ENCODE assay signal across 34 mouse cellular contexts in genomic region chr14:34359676-34360244, GRCm38 (mm10). TPM values are rescaled to one million over a fixed set of nuclear protein-coding genes. Genes with fewer than 3 reads are reported as not detected.
DNase-seq lines count a peak whose midpoint lies in the region; ATAC-seq and TF ChIP-seq lines count a peak whose summit lies in the region.
"Had no signal": no experiment of that assay in that cellular context is flagged by ENCODE, and none has a peak within 500 bp of the region (broad histone marks: within the 10 kb centered on the region; RNA-seq: fewer than 3 reads in every experiment).

No protein-coding gene starts in this region.

- WGBS in liver, postnatal 0 days (ENCODE audit: insufficient replicate concordance): 44% methylated on average over 5 of the region's 5 CpGs
- WGBS in liver, embryonic 11.5 days: 48% methylated on average over 5 of the region's 5 CpGs
- 62% methylated on average over 5 of the region's 5 CpGs for WGBS in cerebellum, adult 2 months

- no peak for TF ChIP-seq POLR2A in ES-Bruce4 (IDR thresholded peaks at IDR 0.05; ENCODE audit: insufficient read depth, low read length)
- no peak for TF ChIP-seq POLR2A in cerebellum, adult 2 months (IDR thresholded peaks at IDR 0.05; ENCODE audit: borderline replicate concordance, insufficient read depth, low read length)

- H3K27ac ChIP-seq in liver, postnatal 0 days (ENCODE audit: low read depth): peak overlapping the region; percentile 29; the same call in 1 of the 2 replicates
- H3K27ac ChIP-seq in liver, embryonic 11.5 days (ENCODE audit: low read depth, low read length): no peak overlapping the region
- peak overlapping the region; percentile 100 for H3K27ac ChIP-seq in ES-Bruce4 (ENCODE audit: insufficient read depth, low read length)
- no peak overlapping the region for H3K27ac ChIP-seq in cerebellum, adult 2 months (ENCODE audit: insufficient read depth, low read length)
- H3K27ac ChIP-seq: forebrain, embryonic 10.5 days; forebrain, embryonic 13.5 days; heart, adult 2 months; heart, embryonic 10.5 days; heart, embryonic 13.5 days; hindbrain, embryonic 14.5 days; hindbrain, postnatal 0 days had no signal

- no peaks in the 10 kb centered on the region for H3K9me3 ChIP-seq in liver, postnatal 0 days (ENCODE audit: low read length)
- no peaks in the 10 kb centered on the region for H3K9me3 ChIP-seq in liver, embryonic 11.5 days (ENCODE audit: control insufficient read depth, low read length)
- no peaks in the 10 kb centered on the region for H3K9me3 ChIP-seq in ES-Bruce4 (replicated peaks; ENCODE audit: control insufficient read depth, insufficient read depth, low read length, poor library complexity, severe bottlenecking)
- H3K9me3 ChIP-seq: forebrain, embryonic 10.5 days; forebrain, embryonic 13.5 days; heart, embryonic 10.5 days; heart, embryonic 13.5 days had no signal

- peaks cover 28% of the 10 kb centered on the region for H3K4me1 ChIP-seq in liver, postnatal 0 days (ENCODE audit: insufficient read depth)
- H3K4me1 ChIP-seq in liver, embryonic 11.5 days (replicated peaks; ENCODE audit: control insufficient read depth, insufficient read depth, low read length): peaks cover 8% of the 10 kb centered on the region
- H3K4me1 ChIP-seq in ES-Bruce4 (ENCODE audit: control insufficient read depth, insufficient read depth, low read length): peaks cover 18% of the 10 kb centered on the region
- peaks cover 2% of the 10 kb centered on the region; the same call in 1 of the 2 replicates for H3K4me1 ChIP-seq in cerebellum, adult 2 months (ENCODE audit: control insufficient read depth, insufficient read depth, low read length)

- H3K9ac ChIP-seq in liver, postnatal 0 days (replicated peaks): no peak overlapping the region
- no peak overlapping the region for H3K9ac ChIP-seq in liver, embryonic 11.5 days (ENCODE audit: low read depth, low read length)
- peak overlapping the region; percentile 54 for H3K9ac ChIP-seq in ES-Bruce4 (ENCODE audit: low read depth, poor library complexity, severe bottlenecking)
- H3K9ac ChIP-seq: forebrain, embryonic 13.5 days; heart, embryonic 13.5 days; hindbrain, embryonic 14.5 days had no signal

- H3K4me3 ChIP-seq in liver, postnatal 0 days (ENCODE audit: low read depth, low read length): no peak overlapping the region
- no peak overlapping the region for H3K4me3 ChIP-seq in liver, embryonic 11.5 days (ENCODE audit: low read depth, low read length)
- 0 out of 2 replicates have a peak overlapping the region, but pooled peaks have one; percentile 14 for H3K4me3 ChIP-seq in ES-Bruce4 (ENCODE audit: low read depth, low read length)
- H3K4me3 ChIP-seq in cerebellum, adult 2 months (replicated peaks; ENCODE audit: insufficient read depth, low read depth, low read length): no peak overlapping the region
- H3K4me3 ChIP-seq: forebrain, embryonic 10.5 days; forebrain, embryonic 13.5 days; heart, adult 2 months; heart, embryonic 10.5 days; heart, embryonic 13.5 days had no signal

- no peak overlapping the region for H3K4me2 ChIP-seq in liver, postnatal 0 days (ENCODE audit: low read depth, low read length)
- no peak overlapping the region for H3K4me2 ChIP-seq in liver, embryonic 11.5 days
- H3K4me2 ChIP-seq: forebrain, embryonic 13.5 days; heart, embryonic 13.5 days; hindbrain, embryonic 14.5 days had no signal

- H3K27me3 ChIP-seq in liver, postnatal 0 days (ENCODE audit: insufficient read depth, low read length): no peaks in the 10 kb centered on the region
- 0 out of 2 replicates have a peak, but pooled peaks cover 2% of the 10 kb centered on the region for H3K27me3 ChIP-seq in liver, embryonic 11.5 days (replicated peaks; ENCODE audit: control insufficient read depth, insufficient read depth, low read length)
- H3K27me3 ChIP-seq in ES-Bruce4 (ENCODE audit: control insufficient read depth, insufficient read depth, low read length, poor library complexity, severe bottlenecking): no peaks in the 10 kb centered on the region
- no peaks in the 10 kb centered on the region for H3K27me3 ChIP-seq in cerebellum, adult 2 months (ENCODE audit: control insufficient read depth, insufficient read depth, low read length)
- H3K27me3 ChIP-seq: CH12.LX had no signal

- no peak for ATAC-seq in liver, postnatal 0 days
- no peak for ATAC-seq in liver, embryonic 11.5 days (replicated peaks; ENCODE audit: low FRiP score)
- ATAC-seq: forebrain, embryonic 13.5 days; forebrain, embryonic 16.5 days; hindbrain, postnatal 0 days; inflammation-experienced regulatory T-cells, adult 6 months; intestine, embryonic 16.5 days had no signal

- no peak for TF ChIP-seq CTCF in liver, postnatal 0 days (IDR thresholded peaks at IDR 0.05; ENCODE audit: low read depth)
- TF ChIP-seq CTCF in ES-Bruce4 (IDR thresholded peaks at IDR 0.05; ENCODE audit: low read depth, low read length): no peak
- TF ChIP-seq CTCF in cerebellum, adult 2 months (IDR thresholded peaks at IDR 0.05; ENCODE audit: borderline replicate concordance, insufficient read depth, low read depth, low read length): no peak

- no peak for TF ChIP-seq EP300 in liver, postnatal 0 days (IDR thresholded peaks at IDR 0.05; ENCODE audit: low read depth)
- peak; percentile 90 for TF ChIP-seq EP300 in ES-Bruce4 (IDR thresholded peaks at IDR 0.05; ENCODE audit: insufficient read depth, low read depth, low read length)

- H3K36me3 ChIP-seq in liver, postnatal 0 days (replicated peaks; ENCODE audit: insufficient read depth, low read length): no peaks in the 10 kb centered on the region
- no peaks in the 10 kb centered on the region for H3K36me3 ChIP-seq in liver, embryonic 11.5 days (ENCODE audit: control insufficient read depth, insufficient read depth, low read length)
- H3K36me3 ChIP-seq in ES-Bruce4 (ENCODE audit: control insufficient read depth, insufficient read depth, low read length, poor library complexity, severe bottlenecking): no peaks in the 10 kb centered on the region
- H3K36me3 ChIP-seq: forebrain, embryonic 10.5 days; heart, embryonic 10.5 days; heart, embryonic 13.5 days had no signal

- DNase-seq in liver, postnatal 0 days: no peak
- no peak for DNase-seq in liver, embryonic 11.5 days (ENCODE audit: low spot score)
- peak; percentile 99 for DNase-seq in R1 (ENCODE audit: low read depth, low spot score)
- no peak for DNase-seq in adrenal gland, postnatal 14 days
- DNase-seq in cerebellum, adult 2 months: no peak
- DNase-seq: adrenal gland, postnatal 25 days; B cell, adult 2 months; cerebellum, adult 11-12 months; cerebellum, adult 9-10 months; cerebellum, postnatal 14 days; gastrocnemius, postnatal 10 days; gastrocnemius, postnatal 36 days; heart, adult 2 months; heart, postnatal 14 days; heart, postnatal 4 days had no signal

RNA-seq across cellular contexts. Expression of gene Fam25c, which starts 4.5 kb away (rescaled TPM):
- 5.8 and 5.9 TPM in 2 replicates for polyA plus RNA-seq in liver, postnatal 0 days (2015; fragmentation: Nextera tagmentation; extraction: Ambion mirVana)
- 0.66 TPM in 1 of 2 replicates, not detected in the other for polyA plus RNA-seq in liver, embryonic 11.5 days (2014; fragmentation: Nextera tagmentation; extraction: Ambion mirVana)
- 3.5 and 5.7 TPM in 2 replicates for polyA plus RNA-seq in ES-Bruce4 (2011; ENCODE audit: insufficient read depth, insufficient read length, low read depth, missing spikeins)
- total RNA-seq in adrenal gland, postnatal 14 days (2021): 4.0 TPM in 1 of 2 replicates, not detected in the other
- not detected in 2 replicates for polyA plus RNA-seq in cerebellum, adult 2 months (2012; rRNA removed)
- total RNA-seq: adrenal gland, adult 18-20 months; adrenal gland, postnatal 25 days; CH12.LX; gastrocnemius, adult 18-20 months; gastrocnemius, postnatal 10 days; gastrocnemius, postnatal 36 days; granulocyte monocyte progenitor cell, adult 5-6 weeks; heart, adult 2 months; heart, postnatal 14 days; heart, postnatal 4 days; hindbrain, postnatal 0 days; MEL had no signal
- polyA plus RNA-seq: brain, embryonic 14.5 days; embryonic facial prominence, embryonic 11.5 days; forebrain, embryonic 10.5 days; forebrain, embryonic 13.5 days; forebrain, embryonic 16.5 days; heart, adult 2 months; heart, embryonic 10.5 days; heart, embryonic 13.5 days; heart, embryonic 16.5 days; hindbrain, embryonic 11.5 days; hindbrain, embryonic 14.5 days; hindbrain, postnatal 0 days; inflammation-experienced regulatory T-cells, adult 6 months; intestine, embryonic 16.5 days had no signal

RNA-seq across cellular contexts. Expression of gene Sncg, which starts 14.8 kb away (rescaled TPM):
- polyA plus RNA-seq in liver, postnatal 0 days (2015; fragmentation: Nextera tagmentation; extraction: Ambion mirVana): 0.34 and 0.72 TPM in 2 replicates
- 1.6 and 1.8 TPM in 2 replicates for polyA plus RNA-seq in liver, embryonic 11.5 days (2014; fragmentation: Nextera tagmentation; extraction: Ambion mirVana)
- polyA plus RNA-seq in ES-Bruce4 (2011; ENCODE audit: insufficient read depth, insufficient read length, low read depth, missing spikeins): 2.2 and 3.2 TPM in 2 replicates
- total RNA-seq in adrenal gland, postnatal 14 days (2021): 17.4 and 33.4 TPM in 2 replicates
- 132 and 163 TPM in 2 replicates for polyA plus RNA-seq in cerebellum, adult 2 months (2012; rRNA removed)
- total RNA-seq: granulocyte monocyte progenitor cell, adult 5-6 weeks; MEL had no signal
- polyA plus RNA-seq: inflammation-experienced regulatory T-cells, adult 6 months had no signal

RNA-seq across cellular contexts. Expression of gene Mmrn2, which starts 15.5 kb away (rescaled TPM):
- polyA plus RNA-seq in liver, postnatal 0 days (2015; fragmentation: Nextera tagmentation; extraction: Ambion mirVana): 3.2 and 3.3 TPM in 2 replicates
- 5.3 and 6.2 TPM in 2 replicates for polyA plus RNA-seq in liver, embryonic 11.5 days (2014; fragmentation: Nextera tagmentation; extraction: Ambion mirVana)
- 1.3 and 1.7 TPM in 2 replicates for polyA plus RNA-seq in ES-Bruce4 (2011; ENCODE audit: insufficient read depth, insufficient read length, low read depth, missing spikeins)
- total RNA-seq in adrenal gland, postnatal 14 days (2021): 34.2 and 35.1 TPM in 2 replicates
- 2.4 and 3.6 TPM in 2 replicates for polyA plus RNA-seq in cerebellum, adult 2 months (2012; rRNA removed)
- total RNA-seq: CH12.LX; granulocyte monocyte progenitor cell, adult 5-6 weeks had no signal

RNA-seq across cellular contexts. Expression of gene Glud1, which starts 49.2 kb away (rescaled TPM):
- polyA plus RNA-seq in liver, postnatal 0 days (2015; fragmentation: Nextera tagmentation; extraction: Ambion mirVana): 159 and 163 TPM in 2 replicates
- 182 and 192 TPM in 2 replicates for polyA plus RNA-seq in liver, embryonic 11.5 days (2014; fragmentation: Nextera tagmentation; extraction: Ambion mirVana)
- polyA plus RNA-seq in ES-Bruce4 (2011; ENCODE audit: insufficient read depth, insufficient read length, low read depth, missing spikeins): 285 and 305 TPM in 2 replicates
- 217 and 322 TPM in 2 replicates for total RNA-seq in adrenal gland, postnatal 14 days (2021)
- 192 and 196 TPM in 2 replicates for polyA plus RNA-seq in cerebellum, adult 2 months (2012; rRNA removed)

RNA-seq across cellular contexts. Expression of gene Shld2, which starts 49.5 kb away (rescaled TPM):
- 10.7 and 13.6 TPM in 2 replicates for polyA plus RNA-seq in liver, postnatal 0 days (2015; fragmentation: Nextera tagmentation; extraction: Ambion mirVana)
- 10.5 and 15.4 TPM in 2 replicates for polyA plus RNA-seq in liver, embryonic 11.5 days (2014; fragmentation: Nextera tagmentation; extraction: Ambion mirVana)
- 26.7 and 32.5 TPM in 2 replicates for polyA plus RNA-seq in ES-Bruce4 (2011; ENCODE audit: insufficient read depth, insufficient read length, low read depth, missing spikeins)
- 12.2 and 13.0 TPM in 2 replicates for total RNA-seq in adrenal gland, postnatal 14 days (2021)
- polyA plus RNA-seq in cerebellum, adult 2 months (2012; rRNA removed): 4.3 and 4.5 TPM in 2 replicates

Comparison
In these comparisons a context has a peak if more than half of its experiments do, and no peak if none do; other contexts are left out.
1. H3K27ac ChIP-seq: peak in liver, postnatal 0 days (single experiment) and ES-Bruce4 (single experiment); none in liver, embryonic 11.5 days (single experiment) and cerebellum, adult 2 months (single experiment).
2. RNA of gene Sncg, which starts 14.8 kb away (polyA plus RNA-seq): 132 to 163 TPM in cerebellum, adult 2 months; 2.2 to 3.2 TPM in ES-Bruce4, 1.6 to 1.8 TPM in liver, embryonic 11.5 days and 0.34 to 0.72 TPM in liver, postnatal 0 days; every median in the first group is over 10 times any median in the second.